Mouse (Mus musculus) left cerebral cortex, adult 11 months (tissue): ENCODE data around the gene Aatk.

ENCODE experiments used
- DNase-seq: peaks from one replicate; pipeline ENCODE4 v3.0.0; 2022; ENCODE audit warnings: low spot score

Aatk gene

DNA sequence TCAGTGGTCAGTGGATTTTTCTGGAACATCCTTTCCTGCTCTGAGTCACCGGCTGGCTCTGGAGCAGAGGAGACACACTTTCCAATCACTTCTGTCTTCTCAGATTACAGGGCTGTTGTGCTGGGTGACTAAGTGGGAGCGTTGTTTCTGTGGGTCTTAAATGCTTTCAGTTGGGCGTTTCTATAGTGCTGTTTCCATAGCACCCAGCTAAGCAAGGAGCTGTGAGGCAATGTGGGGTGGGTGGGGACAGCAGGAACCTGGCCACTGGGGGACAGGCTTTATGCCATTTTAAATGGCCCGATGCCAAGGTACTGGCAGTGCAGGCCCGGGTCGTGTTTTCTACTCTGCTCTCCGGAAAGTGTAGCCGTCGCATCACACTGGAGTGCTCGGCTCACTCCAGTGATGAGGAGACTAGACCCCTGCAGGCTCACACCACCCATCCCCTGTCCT, 57.8 kb downstream of the Aatk start:
- peak; percentile 65 for DNase-seq

DNA sequence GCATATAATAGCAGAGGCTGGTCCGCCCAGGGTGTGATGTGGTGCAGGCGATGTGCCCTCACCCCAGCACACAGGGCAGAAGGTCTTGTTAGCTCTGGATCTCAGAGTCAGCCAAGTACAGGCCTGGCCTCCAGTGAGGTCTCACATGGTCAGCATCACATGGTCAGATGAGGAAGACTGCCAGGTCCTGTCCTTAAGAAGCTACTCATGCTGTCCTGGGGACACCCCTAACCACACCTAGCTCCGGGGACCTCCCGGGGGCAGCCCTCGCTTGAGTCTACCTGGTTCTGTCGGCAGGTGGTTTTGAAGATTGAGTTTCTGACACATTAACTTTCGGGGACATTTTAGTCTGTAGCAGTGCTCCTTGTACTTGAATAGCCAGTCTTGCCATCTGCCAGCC, 58.6 kb downstream of the Aatk start:
- no peak for DNase-seq

DNA sequence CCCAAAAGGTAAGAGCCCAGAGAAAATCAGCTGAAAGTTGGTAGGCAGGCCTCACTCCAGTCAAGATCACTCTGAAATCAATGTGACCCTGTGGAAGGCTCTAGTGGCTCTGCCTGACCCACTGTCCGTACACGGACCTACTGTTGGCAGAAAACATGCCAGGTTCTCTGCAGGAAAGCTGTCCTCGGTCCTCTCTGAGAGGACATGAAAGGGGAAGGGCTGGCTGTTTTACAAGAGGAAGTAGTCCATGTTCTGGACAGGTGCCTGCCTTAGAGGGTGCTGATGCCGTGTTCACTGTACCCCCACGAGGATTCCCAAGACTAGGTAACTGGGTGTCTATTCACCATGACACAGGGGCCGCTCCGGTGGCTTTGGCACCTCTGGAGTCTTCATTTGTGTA, 59.1 kb downstream of the Aatk start:
- DNase-seq, result no peak

DNA sequence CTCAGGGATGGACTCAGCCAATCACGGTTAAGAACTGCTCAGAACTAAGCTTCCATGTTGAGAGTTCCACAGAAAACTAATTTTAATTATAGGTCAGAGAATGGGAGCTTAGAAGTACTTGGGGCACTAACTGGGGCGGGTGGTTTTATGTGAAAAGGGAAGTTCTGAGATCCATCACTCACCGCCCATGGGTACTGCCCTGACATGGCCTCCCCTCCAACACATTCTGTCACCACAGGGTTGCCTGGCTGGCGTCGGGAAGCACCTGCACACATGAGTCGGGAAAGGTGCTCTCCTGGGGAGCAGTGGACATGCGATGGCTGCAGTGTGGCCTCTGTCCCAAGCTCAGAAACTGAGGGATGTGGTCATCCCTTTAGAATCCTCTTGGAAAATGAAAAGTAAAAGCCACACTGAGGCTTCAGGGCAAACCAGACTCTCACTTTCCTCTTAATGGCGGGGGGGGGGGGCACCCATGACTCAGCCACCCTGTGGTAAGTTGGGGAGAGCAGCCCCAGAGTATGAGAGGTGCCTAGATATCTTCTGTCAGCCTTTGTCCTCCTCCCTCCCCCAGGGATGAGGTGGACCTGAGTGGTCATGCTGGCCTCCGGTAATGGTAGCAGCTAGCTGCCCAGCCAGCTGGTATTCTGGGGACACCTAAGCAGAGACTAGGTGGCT, 60.1 kb downstream of the Aatk start:
- DNase-seq, result no peak

DNA sequence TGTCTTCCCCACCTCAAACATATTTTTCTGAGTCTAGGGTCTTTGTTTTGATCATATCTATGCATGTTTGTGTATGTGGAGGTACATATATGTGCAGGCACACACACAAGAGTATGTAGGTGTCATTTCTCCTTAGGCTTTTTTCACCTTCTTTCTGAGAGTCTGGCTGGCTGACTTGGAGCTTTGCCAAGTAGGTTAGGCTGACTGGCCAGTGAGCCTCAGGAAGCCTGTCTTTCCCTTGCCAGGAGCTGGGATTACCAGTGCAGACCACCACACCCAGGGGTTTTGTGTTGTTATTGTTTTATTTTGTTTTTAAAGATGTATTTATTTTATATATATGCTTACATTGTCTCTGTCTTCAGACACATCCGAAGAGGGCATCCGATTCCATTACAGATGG, 63.8 kb downstream of the Aatk start:
- DNase-seq, result no peak

DNA sequence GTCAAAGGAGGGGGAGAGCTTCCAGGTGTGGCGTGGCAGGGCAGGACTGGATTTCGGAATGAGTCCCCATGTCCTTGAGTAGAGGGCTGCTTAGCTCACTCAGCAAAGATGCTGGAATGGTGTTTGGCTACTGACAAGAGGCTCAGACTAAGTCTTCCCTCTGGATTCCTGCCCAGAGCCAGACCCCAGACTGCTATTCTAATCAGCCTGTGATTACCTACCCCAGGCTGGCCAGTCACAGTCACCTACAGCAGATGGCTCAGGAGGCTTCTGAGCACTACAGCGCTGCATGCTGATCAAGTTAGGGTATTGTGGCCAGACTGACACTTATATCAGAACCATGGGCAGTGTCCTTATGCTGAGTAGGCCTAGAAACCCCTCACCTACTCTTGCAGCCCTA, 64.7 kb downstream of the Aatk start:
- no peak for DNase-seq

DNA sequence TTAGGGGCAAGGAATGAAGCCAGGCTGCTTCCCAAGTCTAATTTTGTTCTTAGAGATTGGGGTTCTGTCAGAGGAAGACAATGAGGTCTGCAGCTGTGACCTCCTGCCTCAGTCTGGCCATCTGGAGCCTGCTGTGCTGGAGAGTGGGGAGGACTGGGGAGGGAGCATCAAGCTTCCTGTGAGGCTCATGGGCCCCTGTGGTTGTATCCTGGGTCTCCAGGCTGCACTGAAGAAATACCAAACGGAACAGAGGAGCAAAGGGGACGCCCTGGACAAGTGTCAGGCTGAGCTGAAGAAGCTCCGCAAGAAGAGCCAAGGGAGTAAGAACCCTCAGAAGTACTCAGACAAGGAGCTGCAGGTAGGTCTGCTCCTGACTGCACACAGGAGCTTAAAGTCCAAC, 65.2 kb downstream of the Aatk start:
- no peak for DNase-seq

DNA sequence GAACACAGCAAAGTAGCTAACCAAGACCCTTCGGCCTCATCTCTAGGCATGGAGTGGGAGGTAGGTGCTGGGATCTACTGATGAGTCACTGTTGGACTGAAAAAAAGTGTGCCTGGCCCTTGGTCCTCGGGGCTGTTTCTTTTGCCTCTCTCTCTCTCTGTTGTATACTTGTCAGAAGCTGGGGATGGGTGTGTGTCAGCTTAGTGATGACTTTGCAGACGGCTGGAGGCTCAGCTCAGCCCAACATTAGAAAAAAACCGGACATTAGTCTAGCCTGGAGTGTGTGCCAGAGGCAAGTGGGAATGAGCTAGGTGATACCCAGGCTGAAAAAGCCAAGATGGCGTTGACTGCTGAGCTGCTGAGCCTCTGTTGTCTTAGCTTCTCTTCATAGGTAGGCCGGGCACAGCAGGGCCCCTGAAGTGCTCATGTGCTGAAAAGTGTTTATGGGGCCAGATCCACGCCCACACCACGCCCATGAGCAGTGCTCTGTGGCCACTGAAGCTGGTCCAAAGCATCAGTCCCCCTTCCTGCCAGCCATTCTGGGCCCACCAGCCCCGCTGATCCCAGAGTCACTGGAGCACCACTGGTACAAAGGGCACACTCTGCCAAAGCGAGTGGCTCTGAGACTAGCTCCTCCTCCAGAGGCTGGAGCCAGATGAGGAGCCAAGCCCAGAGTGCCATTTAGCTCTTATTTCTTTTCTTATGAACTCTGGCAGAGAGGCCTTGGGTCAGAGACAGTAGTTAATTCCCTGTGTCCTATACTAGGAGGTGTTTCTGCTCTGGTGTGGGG, 67.2 kb downstream of the Aatk start:
- no peak for DNase-seq

DNA sequence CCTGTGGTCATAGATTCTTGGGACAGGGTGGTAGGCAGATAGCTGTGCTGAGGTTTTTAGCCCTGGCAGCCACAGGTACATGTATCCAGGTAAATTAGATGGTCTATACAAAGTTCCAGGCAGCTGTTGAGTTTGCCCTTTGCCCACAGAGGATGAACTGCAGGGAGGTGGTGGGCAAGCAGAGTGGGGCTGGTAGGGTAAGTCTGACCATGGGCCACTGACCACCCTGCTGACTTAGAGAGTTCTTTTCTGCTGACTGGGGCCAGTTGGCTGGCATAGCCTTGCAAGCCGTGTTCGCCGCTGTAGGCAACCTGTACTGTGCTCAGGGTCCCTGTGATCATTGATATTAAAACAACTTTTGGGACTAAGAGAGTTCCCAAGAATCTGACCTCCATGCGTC, 68.3 kb downstream of the Aatk start:
- DNase-seq, result no peak

DNA sequence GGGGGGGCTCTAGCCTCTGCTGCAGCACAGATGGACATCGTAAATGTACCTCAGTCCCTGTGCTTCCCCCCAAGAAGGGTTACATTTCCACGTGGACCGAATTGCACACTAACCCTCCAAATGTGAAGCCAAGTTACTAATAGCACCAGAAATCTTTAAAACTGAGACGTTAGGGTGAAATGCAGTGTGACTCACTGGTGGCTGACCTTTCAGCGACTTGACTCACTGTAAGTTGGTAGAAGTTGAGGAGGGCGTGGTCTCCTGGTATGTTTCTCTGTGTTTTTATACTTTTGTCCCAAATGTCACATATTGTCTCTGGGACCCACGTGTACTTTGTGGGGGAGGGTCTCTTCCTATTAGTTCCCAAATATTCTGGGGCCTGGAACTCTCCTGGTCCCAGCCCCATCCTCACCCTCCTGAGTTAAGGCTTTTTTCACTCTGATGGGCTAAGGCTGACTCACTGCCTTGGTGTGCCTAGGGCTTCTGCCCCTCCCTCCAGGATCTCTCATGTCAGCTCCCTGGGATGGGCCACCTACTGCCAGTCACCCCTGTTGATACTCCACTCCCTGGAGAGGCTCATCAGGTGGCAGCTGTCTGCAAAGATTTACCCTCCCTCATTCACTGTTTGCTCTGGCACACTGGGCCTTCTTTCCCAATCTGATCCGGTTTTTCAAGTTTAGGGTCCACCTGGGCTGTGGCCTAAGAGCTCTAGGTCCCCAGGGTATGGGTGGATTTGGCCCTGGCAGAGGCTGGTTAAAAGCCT, 71.0 kb downstream of the Aatk start:
- no peak for DNase-seq

DNA sequence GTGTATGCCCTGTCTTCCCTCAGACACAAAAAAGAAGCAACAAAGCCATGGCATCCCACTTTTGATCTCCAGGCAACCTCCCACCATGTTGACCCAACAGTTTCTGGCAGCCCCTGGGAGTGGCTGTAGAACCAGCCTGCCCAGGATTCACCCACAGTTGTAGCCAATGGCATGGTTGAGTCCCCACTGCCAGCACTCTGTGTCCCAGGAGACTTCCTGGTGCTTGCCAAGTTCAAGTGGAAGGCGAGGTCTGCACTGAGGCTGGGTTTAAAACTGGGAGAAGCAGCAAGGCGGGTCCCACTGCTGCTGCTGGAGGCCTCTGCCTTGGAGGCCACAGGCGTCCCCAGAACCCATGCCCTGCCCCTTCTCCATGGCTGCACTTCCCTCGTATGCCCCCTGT, 73.2 kb downstream of the Aatk start:
- DNase-seq, result no peak

DNA sequence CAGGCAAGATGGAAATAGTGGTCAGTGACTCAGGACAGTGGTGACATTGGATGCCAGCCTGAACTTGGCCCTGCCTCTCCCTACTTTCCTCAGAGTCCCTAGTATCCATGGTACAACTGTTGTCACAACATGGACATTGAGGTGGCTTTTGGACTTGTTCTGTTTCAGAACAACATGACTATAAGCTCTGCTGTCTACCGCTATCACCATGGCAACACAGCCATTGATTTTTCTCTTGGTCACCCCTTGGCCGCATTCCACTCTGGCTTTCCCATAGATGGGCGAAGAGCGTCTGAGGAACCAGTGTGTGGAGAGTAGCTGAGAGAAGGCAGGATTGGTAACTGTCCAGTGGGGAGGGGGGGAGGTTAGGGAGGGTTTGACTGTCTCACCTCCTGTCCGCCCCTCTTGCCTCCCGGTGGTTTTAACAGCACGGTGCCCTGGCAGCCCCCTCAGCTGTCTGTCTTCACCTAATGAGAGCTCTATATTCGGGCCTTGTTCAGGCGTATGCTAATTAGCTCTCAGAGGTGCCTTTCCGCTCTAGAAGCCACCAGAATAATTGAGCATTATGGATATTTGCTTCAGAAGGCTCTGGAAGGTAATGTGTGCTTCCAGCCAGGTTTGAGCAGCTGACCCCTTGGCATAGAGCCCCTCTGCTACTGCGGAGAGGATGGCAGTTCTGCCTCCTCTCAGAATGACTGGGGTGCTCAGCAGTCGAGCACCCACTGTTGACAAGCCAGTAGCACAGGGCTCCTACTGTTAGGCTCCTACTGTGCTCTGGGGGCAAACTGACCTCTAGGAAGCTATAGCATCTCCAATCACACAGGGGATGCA, 76.7 kb downstream of the Aatk start:
- no peak for DNase-seq

DNA sequence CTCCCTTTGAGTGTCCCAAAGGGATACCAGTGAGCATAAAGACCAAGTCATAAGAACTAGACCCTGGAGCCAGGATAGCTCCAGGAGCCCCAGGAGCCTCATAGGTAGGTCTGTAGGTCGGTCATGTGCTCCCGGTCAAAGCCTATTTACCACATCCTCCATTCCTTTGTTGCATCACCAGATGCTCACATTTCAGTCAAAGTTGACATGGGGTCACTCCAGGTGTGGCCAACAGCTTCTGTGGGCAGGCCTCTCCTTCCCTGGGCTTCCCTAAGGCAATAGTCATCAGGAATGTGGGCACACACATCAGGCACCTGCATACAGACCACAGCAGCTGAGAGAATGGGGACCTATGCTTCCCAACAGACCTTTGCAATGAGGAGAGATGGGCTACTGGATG, 79.1 kb downstream of the Aatk start:
- DNase-seq, result no peak

DNA sequence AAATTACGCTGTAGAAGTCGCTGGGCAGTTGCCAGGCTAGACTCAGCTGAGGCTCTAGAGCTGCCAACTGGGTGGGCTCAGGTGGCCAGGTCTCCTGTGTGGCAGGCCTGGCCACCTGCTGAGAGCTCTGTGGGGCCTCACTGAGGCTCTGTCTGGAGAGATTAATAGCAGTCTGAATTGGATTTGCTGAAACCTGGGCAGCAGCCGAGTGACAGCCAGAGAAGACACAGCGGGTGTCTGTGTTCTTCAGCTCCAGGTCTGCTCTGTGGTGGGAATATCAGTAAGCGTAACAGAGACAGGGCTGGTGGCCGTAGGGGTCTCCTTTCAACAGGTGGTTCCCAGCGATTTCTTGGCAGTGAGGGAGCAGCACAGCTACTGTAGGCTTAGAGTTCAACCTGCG, 79.6 kb downstream of the Aatk start:
- no peak for DNase-seq

DNA sequence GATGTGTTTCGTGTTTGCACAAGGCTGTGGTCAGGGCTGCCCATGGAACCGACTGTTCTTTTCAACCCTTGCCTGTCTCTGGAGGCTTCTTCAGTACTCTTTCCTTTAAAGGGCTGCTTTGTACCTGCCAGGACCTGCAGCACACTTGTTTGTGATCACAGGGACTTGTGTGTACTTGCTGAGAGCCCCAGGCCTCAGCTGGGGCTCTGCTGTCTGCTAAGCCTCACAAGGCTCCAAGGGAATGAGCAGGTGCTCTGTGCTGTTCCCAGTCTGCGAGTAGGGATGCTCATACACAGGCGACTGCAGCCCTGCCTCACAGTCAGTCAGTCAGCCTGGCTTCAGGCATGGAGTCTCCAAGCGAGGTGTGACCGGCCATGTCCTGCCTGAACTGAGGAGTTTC, 80.7 kb downstream of the Aatk start:
- DNase-seq, result no peak

DNA sequence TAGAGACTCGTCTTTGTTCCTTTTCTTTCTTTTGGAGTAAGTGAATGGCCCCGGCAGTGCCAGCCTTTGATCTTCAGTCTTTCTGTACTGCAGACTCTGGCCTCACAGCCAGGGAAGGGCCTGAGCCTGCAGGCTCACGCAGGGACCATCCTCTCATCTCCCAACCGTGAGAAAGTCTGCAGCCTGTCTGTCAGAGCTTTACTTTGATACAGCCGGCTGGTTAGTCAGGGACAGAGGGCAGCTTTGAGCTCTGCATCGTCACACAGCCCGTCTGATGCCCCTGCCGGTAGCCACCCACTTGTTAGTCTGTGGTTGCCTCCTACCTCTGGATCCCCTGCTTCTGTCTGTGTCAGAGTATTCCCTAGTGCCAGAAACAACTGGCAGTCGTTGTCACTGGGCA, 81.9 kb downstream of the Aatk start:
- no peak for DNase-seq

DNA sequence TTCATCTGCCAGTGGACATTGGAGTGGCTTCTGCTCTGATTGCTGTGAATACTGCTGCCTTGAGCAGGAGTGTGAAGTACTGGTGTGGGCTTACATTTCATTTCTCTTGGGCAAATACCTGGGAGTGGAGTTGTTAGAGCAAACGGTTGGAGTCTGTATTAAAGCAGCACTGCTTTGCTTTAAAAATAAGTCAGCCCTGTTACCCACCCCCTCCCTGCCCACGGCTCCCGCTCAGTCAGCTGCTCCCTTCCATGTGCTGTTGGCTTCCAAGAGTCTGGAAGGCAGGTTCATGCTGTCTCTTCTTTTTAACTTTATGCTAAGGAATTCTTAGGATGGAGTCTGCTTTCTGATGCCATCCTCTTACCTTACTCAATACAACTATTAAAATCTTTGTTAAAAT, 85.5 kb downstream of the Aatk start:
- no peak for DNase-seq

DNA sequence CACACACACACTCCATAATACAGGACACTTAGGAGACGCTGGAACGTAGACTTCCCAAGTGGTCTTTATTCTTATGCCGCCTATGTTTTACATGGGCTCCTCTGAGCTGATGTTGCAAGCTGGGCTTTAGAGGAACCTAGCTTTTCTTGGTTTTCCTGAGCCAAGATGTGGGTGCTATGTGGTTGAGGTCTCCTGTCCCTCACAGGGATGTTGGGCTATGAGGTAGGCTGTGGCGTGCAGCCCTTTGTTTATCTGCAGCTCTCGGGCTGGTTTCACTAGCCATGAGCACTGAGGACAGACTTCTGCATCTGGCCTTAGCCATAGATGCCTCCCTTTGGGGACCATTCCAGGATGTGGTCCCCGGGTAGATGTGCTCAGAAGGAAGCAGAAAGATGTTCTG, 86.3 kb downstream of the Aatk start:
- DNase-seq, result no peak

DNA sequence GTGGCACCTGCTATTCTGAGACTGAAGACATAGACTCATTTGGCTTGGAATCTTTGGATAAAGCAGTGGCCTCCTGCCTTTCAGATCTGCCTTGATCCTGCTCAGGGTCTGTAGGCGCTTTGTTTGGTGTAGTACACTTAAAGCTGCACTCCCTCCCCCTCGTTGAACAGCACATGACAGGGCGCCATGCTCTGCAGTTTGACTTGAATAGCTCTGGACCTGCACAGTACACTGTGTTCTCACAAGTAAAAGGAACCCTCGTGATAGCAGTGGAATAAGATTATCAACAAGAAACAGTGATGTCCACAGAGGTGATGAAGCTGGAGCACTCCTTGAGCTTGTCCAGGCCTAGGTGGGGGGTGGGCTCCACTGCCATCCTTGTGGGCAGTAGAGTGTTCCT, 87.3 kb downstream of the Aatk start:
- DNase-seq, result no peak

DNA sequence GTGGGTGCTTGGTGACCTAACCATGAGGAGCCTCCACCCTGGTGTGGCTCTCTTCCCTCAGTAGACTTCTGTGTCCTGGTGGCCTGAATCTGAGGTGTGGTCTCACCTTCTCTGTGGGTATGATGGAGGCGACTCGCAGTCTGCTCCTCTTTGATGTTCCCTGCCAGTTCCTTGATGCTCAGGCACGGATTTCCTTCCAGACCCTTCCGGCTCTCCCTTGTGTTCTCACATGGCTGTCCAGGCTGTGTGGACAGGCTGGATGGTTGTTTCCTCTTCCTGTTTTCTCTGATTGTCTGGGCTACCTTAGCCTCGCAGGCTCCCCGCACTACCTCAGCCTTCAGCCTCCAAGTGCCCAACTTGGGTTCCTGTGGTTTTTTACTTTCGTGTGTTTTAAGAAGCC, 88.1 kb downstream of the Aatk start:
- DNase-seq, result no peak
